Mouse (Mus musculus) small intestine, adult 2 months (tissue): ENCODE measurements around the gene Scyl2. TPM values are rescaled to one million over a fixed set of nuclear protein-coding genes. Genes with fewer than 3 reads are reported as not detected.

ENCODE experiments used
- H3K27ac ChIP-seq: fragments of 200-500 bp; 2 replicates; pipeline ENCODE4 v1.5.1; 2012; ENCODE audit warnings: low read depth, low read length, control low read depth, inconsistent platforms; ENCODE audit not compliant: insufficient read depth
- H3K27me3 ChIP-seq: fragments of 200-500 bp; 2 replicates; pipeline ENCODE4 v1.6.1; 2012; ENCODE audit warnings: mild to moderate bottlenecking, moderate library complexity, low read length, inconsistent platforms; ENCODE audit not compliant: control insufficient read depth, insufficient read depth
- H3K36me3 ChIP-seq: fragments of 200-500 bp; 2 replicates; pipeline ENCODE4 v1.6.1; 2012; ENCODE audit warnings: mild to moderate bottlenecking, low read length, control low read depth, inconsistent platforms; ENCODE audit not compliant: control insufficient read depth, insufficient read depth
- H3K4me1 ChIP-seq: fragments of 200-500 bp; 2 replicates; pipeline ENCODE4 v1.6.1; 2012; ENCODE audit warnings: low read length, inconsistent platforms, mixed read lengths; ENCODE audit not compliant: control insufficient read depth, insufficient read depth, insufficient read length
- H3K4me3 ChIP-seq: fragments of 200-500 bp; 2 replicates; pipeline ENCODE4 v1.5.1; 2012; ENCODE audit warnings: low read depth, mild to moderate bottlenecking, control low read depth, inconsistent platforms, low read length, moderate library complexity
- CTCF ChIP-seq: fragments of 200-500 bp; IDR thresholded peaks from 2 replicates; pipeline ENCODE4 v1.5.1; 2012; ENCODE audit warnings: low read depth, mild to moderate bottlenecking, control low read depth, inconsistent platforms, low read length, moderate library complexity, mixed read lengths; ENCODE audit not compliant: insufficient replicate concordance, insufficient read length; ENCODE audit errors: extremely low read depth
- POLR2A ChIP-seq: fragments of 200-500 bp; IDR thresholded peaks from 2 replicates; pipeline ENCODE4 v1.6.1; 2012; ENCODE audit warnings: low read depth, mild to moderate bottlenecking, control low read depth, inconsistent platforms, low read length, moderate library complexity
- WGBS: fragments of 180-500 bp; shearing (Covaris S2); methylation state at CpG from one replicate; pipeline ENCODE4 v1.1.7; 2018; 5-methylcytosine and 5-hydroxymethylcytosine counted together
- polyA plus RNA-seq: library from polyadenylated mRNA; depleted of rRNA; stranded (reverse); fragments of >200 nt; gene quantifications from 2 replicates; pipeline ENCODE4 v1.2.3, GENCODE M21; 2012

Gene Scyl2
- polyA plus RNA-seq, 1 experiment: 8.9 TPM

DNA sequence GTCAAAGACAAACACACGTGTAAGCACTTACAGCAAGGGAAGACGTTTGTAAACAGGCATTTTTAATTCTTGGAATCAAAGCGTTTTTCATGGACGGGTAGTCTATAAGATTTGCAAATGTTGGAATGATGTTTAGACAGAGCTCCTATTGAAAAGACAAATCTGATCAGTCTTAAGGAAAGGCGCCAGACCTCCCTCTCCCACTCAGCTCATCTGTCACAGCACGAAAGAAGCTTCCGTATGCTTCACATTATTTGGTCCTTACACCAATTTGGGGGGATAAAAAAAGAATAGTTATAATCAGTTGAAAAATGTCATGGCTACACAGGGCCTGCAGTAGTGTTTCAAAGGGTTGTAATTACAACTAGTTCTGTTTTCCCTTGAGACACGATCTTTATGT lies 33.2 kb downstream of the Scyl2 start:
- Histone ChIP-seq H3K36me3 (peaks cover 61% of the 10 kb centered on the region), H3K27me3 (no peaks in the 10 kb centered on the region), H3K27ac (no peak overlapping the region), H3K4me3 (no peak overlapping the region), H3K4me1 (no peaks in the 10 kb centered on the region; the same call in 1 of the 2 replicates)
- 86% methylated on average over 8 of the region's 8 CpGs for WGBS
- TF ChIP-seq POLR2A (no peak), CTCF (no peak)

- Histone ChIP-seq H3K4me1 (no peaks in the 10 kb centered on the region; the same call in 1 of the 2 replicates), H3K27me3 (no peaks in the 10 kb centered on the region), H3K4me3 (no peak overlapping the region), H3K36me3 (peaks cover 59% of the 10 kb centered on the region), H3K27ac (no peak overlapping the region)
- WGBS: 41% methylated on average over 1 of the region's 1 CpGs
- TF ChIP-seq CTCF (no peak), POLR2A (no peak)
These were observed 34.4 kb downstream of the Scyl2 start for GRCm38 (mm10) chr10:89651691-89652090.

DNA sequence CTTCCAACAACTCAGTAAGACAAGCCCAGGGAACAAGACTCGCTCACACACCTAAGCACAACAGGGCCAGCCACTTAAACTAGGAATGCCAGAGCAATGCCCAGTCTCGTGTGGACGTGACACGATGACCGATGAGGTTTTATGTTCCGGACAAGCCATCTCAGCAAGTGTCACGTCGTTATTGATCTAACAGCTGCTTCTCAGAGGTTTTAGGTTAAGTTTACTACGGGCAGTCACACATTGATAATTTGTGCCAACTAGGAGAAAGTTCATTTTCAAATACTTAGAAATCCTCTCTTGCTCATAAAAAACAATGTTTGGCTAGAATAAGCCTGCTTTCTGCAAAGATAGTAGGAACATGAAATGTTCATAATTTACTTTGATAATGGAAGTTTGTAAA lies 39.2 kb downstream of the Scyl2 start:
- H3K4me3 ChIP-seq: no peak overlapping the region
- peaks cover 57% of the 10 kb centered on the region for H3K36me3 ChIP-seq
- no peaks in the 10 kb centered on the region for H3K27me3 ChIP-seq
- no peaks in the 10 kb centered on the region; the same call in 1 of the 2 replicates for H3K4me1 ChIP-seq
- 82% methylated on average over 9 of the region's 9 CpGs for WGBS
- TF ChIP-seq POLR2A (no peak), CTCF (no peak)
- H3K27ac ChIP-seq: no peak overlapping the region

DNA sequence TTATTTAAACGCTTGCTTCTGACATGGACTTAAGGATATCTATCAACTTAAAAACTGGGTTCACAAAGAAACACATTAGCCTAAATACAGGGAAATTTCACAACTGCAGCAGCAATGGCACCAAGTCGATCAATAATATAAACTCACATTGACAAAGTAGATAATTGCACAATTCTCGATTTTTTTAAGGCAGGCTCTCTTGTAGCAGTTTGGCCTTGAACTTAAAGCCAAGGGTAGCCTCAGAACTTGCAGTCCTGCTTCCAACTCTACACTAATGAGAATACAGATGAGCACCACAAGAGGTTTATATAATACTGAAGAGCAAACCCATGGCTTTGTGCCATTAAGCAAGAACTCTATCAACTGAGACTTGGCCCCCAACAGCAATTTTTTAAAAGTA lies 49.1 kb downstream of the Scyl2 start:
- H3K27me3 ChIP-seq: no peaks in the 10 kb centered on the region
- H3K4me1 ChIP-seq: no peaks in the 10 kb centered on the region
- 73% methylated on average over 3 of the region's 3 CpGs for WGBS
- no peak for TF ChIP-seq CTCF
- no peak overlapping the region for H3K4me3 ChIP-seq
- H3K27ac ChIP-seq: no peak overlapping the region
- H3K36me3 ChIP-seq: peaks cover 21% of the 10 kb centered on the region

GRCm38 (mm10) chr10:89635018-89635417 lies 51.1 kb downstream of the Scyl2 start:
- 78% methylated on average over 5 of the region's 5 CpGs for WGBS
- Histone ChIP-seq H3K4me3 (no peak overlapping the region), H3K4me1 (no peaks in the 10 kb centered on the region), H3K27me3 (no peaks in the 10 kb centered on the region), H3K36me3 (peaks cover 3% of the 10 kb centered on the region; the same call in 1 of the 2 replicates), H3K27ac (no peak overlapping the region)
- no peak for TF ChIP-seq POLR2A
- no peak for TF ChIP-seq CTCF

GRCm38 (mm10) chr10:89633736-89634426 lies 52.2 kb downstream of the Scyl2 start:
- TF ChIP-seq CTCF (no peak), POLR2A (no peak)
- no peaks in the 10 kb centered on the region for H3K27me3 ChIP-seq
- no peak overlapping the region for H3K27ac ChIP-seq
- H3K36me3 ChIP-seq: 0 out of 2 replicates have a peak, but pooled peaks cover 3% of the 10 kb centered on the region
- no peaks in the 10 kb centered on the region for H3K4me1 ChIP-seq
- WGBS: 79% methylated on average over 7 of the region's 7 CpGs
- no peak overlapping the region for H3K4me3 ChIP-seq

DNA sequence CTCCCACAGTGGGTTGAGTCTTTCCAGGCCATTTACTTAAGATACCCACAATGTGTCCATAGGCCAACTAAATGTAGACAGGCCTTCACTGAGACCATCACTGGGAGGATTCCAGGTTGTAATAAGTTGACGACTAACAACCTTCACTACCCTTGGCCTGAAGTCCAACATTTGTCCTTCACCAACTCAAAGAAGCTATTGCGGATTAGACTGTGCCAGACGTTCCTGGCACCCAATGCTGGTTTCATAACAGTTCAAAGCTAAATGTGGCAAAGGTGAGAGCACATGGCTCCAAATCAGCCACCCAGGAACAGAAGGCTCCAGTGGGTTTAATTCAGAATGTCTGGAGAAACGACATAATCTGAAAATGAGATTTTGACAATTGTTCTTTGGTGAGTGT lies 53.0 kb downstream of the Scyl2 start:
- no peak for TF ChIP-seq POLR2A
- no peak for TF ChIP-seq CTCF
- 72% methylated on average over 4 of the region's 4 CpGs for WGBS
- H3K27me3 ChIP-seq: no peaks in the 10 kb centered on the region
- H3K4me1 ChIP-seq: no peaks in the 10 kb centered on the region
- no peak overlapping the region for H3K4me3 ChIP-seq
- no peak overlapping the region for H3K27ac ChIP-seq
- no peaks in the 10 kb centered on the region for H3K36me3 ChIP-seq
